Mouse (Mus musculus) cerebellum, adult 9-10 months (tissue): ENCODE measurements around the gene E130208F15Rik.

Experiments used
- DNase-seq: peaks from one replicate; pipeline ENCODE4 v3.0.0; 2022

Gene E130208F15Rik

DNA sequence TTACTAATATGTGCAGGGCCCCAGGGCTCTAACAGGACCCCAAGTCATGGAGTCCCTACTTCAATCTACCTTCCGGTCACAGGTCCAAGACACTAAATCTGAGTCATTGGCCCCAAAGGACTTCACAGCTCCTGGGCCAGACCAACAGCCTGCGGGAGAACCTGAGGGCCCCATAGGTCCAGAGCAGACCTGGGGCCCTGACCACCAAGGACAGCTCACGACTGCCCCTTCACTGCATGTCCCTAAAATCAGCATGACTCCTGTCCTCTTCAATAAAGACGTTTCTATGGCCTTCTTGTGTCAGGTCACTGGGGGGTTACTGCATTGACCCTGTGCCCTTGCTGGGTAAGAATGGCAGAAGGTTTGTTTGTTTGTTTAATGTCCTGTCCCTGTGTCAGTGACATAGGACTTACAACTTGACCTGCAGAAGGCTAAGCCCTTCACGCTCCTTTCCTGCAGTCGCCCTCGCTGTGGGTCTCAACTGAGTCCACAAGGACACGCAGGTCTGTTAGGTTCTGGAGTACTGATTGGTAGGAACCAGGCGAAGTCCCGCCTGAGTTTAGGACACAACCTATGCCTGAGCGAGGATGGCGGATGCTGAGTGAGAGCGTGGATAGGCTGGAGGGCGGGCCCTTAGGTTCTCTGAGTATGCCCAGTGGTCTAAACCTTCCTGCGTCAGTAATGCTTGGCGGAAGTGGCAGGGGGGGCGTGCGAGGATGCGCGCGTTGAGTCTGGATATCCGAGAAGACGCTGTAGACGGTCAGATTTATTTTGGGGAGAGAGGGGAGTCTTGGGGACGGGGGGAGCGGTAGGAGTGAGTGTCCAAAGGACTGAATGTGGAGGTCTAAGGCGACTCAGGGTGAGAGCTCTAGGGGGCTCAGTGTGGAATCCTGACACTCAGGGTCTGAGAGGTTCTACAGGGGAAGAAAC lies 13.2 kb upstream of the E130208F15Rik start, which contains the start of gene Alkbh6:
Gene Alkbh6, plus strand, starts transcription at position 642 of the 930 bp plus-strand sequence.
- DNase-seq, result peak; percentile 97

DNA sequence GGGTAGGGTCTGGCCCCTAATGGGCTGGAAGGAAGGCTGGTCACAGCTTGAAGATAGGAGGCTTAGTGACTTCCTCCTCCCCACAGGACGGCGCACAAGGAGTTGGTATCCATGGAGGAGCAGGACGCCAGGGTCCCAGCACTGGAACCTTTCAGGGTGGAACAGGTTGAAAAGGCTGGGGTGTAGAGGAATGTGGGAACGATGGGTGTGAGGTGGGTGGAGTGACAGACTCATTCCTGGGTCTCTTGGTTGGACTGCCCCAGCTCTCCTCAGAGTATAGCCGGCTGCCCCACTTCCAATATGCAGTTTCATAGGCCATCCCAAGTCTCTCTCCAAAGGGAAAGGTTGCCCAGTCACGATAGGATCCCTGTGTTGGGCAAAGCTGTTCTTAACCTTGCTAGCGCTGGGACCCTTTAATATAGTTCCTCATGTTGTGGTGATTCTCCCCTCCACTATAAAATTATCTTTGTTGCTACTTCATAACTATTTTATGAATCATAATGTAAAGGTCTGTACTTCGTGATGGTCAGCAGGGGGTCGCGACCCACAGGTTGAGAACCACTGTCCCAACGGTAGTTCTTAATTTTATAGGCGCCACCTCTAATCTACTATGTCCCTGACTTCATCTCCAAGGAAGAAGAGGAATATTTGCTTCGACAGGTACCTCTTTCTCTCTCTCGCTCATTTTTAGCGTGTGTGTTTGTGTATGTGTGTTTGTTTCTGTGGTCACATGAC lies 12.0 kb upstream of the E130208F15Rik start:
- DNase-seq, result peak; percentile 54

DNA sequence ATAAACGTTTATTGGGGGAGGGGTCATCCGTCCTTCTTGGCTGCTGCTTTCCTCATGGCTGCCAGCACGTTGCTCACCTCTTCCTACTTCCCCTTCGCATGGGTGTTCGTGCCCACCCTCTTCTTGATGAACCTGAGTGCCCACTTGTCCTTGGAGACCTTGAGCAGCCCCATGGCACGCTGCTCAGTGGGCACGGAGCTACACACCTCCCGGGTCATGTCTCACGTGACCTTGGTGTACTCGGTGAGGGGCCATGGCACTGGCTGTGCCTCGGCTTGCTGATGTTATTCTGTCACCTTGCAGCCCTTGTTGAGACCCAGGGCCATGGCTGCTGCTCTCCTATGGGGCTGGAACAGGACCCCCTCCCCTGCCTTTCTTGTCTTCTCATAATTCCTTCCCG lies 11.4 kb upstream of the E130208F15Rik start:
- no peak for DNase-seq

DNA sequence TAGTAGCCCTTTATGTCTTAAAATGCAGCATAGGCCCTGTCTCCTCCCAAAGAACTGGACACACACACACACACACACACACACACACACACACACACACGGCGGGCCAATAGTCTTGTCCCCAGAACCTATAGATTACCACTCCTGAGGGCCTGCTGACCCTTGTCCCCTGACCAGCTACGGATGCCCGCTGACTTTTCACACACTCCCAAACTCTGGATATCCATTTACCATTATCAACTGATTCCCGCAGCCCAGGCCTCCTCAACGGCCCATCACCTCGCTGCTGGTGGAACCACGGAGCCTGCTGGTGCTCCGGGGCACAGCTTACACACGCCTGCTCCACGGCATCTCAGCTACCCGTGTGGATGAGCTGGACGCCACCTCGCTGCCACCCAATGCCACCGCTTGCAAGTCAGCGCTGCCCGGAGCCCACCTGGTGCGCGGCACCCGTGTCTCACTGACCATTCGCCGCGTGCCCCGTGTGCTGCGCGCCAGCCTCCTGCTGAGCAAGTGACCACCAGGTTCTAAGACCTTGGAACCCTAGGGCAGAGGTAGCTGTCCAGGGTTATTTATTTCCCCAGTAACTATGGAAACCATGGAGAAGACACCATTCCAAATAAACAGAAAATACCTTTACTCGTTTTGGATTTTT lies 7.7 kb upstream of the E130208F15Rik start:
- no peak for DNase-seq

DNA sequence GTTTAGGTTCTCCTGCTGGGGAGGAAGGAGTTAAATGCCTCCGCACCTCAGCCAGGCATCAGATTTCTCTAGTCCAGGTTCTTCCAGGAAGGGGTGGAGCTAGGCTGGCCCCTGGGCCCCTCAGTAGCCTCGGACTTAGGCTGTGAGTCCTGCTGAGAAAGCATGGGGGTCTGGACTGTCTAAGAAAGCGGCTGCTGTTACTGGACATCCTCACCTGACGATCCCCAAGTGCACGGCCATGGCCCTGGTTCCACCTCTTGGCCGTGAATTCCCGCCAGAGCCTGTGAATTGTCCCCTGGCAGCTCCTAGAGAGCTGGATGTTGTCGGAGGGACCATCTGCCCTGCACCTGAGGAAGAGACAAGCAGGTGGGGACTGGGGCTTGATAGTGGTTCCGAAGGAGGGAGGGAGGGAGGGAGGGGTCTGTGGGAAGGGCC lies 6.8 kb upstream of the E130208F15Rik start, which contains the start of gene Syne4:
Gene Syne4, plus strand, starts transcription at position 87 of the 435 bp plus-strand sequence.
- peak; percentile 55 for DNase-seq

DNA sequence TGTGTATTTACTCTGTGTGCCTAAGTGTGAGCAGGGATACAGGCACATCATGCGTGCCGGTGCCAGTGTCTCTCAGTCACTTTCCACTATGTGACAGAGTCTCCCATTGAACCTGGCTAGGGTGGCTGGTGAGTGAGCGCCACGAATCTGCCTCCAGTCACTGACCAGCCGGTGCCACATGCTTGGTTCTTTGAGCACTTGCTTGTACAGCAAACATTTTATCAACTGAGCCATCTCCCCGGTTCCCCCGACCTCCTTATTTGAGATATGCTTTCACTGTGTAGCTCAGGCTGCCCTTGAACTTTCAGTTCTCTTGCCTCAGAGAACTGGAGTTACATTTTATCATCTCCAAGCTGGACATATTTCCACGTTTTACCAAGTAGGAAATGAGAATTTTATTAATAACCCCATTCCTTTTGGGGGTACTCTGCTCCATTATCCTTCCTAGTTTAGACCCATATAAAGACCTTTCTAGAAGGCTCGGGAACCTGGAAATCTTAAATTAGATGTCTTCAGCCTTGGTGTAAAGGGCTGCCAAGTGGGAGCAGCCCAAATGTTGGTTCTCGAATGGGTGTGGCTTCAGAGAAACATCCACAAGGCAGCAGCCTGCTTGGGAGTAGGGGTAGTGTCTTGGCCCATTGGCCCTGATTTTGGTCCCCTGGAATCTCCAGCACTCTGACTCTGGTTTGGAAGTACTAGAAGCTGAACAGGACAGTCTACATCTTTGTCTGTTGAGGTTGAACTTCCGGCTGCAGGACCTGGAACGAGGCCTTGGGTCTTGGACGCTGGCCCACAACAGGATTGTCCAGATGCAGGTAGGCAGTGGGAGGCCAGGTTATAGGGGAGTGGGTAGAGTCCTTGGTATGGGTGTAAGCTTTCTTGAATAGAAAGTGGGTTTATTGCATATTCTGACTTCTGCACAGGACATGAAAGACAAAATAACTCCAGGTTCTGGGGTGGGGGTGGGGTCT lies 5.7 kb upstream of the E130208F15Rik start:
- no peak for DNase-seq

DNA sequence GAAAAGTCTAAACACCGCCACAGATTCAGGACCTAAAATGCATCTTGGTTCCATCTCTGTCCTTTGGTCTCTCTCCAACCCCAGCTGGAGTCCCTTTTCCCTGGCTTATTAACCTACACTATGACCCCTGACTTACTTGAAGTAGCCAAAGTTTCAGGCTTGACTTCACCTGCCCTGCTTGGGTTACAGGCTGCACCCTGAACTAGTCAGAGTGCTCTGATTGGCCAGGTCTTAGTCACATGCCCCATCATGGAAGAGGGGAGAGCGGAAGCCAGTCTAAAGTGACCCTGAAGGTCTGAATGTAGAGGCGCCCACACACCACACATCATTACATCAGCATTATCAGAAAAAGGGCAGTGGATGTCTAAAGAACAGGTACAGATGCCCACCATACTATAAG lies 3.4 kb upstream of the E130208F15Rik start:
- no peak for DNase-seq

DNA sequence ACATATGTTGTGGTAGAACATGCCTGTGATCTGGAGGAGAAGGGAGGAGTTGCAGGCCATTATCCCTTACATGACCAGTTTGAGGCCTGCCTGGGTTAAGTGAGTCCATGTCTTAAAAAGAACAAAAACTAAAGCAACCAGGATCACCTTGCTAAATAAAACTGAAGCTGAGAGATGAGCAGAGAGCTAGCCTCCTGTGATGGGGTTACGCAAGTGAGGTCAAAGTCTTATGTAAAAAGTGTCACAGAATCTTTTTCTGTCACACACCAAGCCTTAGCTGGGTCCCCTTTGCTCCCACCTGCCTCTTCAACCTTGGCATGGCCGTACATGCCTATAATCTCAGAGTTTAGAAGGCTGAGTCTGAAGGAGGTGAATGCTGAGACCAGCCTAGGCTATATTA lies 594 bp upstream of the E130208F15Rik start:
- no peak for DNase-seq

DNA sequence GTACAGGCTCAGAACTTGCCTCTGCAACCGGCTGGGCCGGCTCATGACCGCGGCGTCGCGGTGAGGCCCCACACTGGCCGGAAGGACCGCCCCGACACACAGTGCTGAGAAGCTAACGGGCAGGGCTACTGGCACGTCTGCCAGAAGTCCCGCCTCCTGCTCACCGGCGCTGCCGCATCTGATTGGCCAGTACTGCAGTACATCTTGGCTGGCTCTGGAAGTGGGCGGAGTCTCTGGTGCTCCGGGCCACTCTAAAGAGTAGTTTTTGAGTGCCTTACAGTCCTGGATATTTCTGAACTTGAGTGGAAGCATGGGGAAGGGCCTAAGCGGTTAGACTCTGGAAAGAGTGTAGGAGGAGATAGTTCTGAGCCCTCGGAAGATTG lies 736 bp downstream of the E130208F15Rik start:
- DNase-seq, result peak; percentile 98

DNA sequence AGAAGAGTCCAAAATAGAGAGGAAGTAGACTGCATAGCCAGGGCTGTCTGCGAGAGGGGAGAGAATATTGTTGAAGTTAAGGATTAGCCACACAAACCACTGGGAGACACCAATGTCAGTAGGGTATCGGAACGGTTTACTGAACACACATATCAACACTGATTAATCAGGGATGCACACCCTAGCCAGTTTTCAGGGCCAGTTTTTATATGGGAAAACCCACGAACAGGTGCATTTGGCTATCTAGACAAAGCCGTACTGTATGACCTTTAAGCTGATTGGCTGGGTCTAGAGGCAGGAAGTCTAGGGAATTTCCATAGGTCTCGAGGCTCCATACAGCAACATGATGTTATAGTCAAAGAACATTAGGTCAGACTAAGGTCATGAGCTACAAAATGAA lies 1.3 kb downstream of the E130208F15Rik start:
- no peak for DNase-seq

DNA sequence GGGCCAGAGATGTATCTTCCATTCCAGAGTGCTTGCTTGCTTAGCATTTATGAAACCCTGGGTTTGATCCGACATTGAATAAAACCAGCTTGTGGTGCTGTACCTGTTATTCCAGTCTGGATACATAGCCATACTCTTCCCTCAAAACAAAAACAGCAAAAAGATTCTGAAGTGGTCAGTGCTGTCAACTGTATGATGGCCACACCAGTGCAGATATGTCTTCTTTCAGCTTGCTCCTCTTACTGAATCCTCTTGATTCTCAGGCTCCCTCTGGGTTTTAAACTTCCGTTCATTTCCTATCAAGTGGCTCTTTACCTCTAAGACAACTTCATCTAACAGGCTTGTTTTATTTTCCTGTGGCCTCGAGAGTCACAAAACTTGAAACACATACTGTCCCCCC lies 2.3 kb downstream of the E130208F15Rik start, which contains the start of gene Sdhaf1:
Gene Sdhaf1, minus strand, starts transcription at position 101 of the 400 bp plus-strand sequence.
- DNase-seq, result no peak

DNA sequence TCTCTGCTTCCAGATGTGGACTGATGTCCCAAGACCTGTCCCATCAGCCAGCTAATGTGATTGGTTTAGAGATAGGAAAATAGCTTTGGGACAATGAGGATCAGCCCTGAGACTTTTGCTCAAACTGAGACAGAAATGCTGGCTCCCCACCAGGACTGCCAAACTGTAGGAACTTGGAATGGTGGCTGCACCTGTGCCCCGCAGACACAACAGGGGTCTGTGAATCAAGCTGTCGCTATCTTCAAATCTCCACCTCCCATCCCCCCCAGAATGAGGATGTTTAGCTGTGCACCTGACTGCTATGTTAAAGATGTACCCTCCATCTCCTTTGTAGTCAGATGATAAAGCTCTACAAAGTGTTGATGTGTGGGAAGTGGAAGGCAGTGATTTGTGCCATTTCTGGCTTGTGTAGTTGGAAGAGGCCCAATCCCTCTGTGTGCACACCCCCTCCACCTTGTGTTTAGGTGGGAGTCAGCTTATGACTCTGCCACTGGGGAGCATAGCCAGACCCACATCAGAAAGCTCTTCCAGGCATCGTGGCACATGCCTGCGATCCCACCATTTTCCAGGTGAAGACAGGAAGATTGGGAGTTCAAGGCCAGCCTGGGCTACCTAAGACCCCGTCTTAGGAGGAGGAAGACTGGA lies 2.9 kb downstream of the E130208F15Rik start:
- peak; percentile 63 for DNase-seq

DNA sequence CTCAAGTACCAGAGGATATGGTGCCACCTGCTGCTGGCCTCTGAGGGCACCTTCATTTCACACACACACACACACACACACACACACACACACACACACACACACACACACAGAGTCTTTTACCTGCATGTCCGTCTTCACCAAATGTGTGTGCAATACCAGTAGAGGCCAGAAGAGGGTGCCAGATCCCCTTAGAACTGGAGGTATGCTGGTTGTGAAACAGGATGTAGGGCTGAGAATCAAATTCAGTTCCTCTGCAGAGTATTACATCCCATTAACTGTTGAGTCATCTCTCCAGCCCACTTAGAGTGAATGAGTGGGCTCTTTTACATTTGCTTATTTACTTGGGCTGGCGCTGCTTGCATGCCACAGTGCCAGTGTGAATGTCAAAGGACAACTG lies 3.8 kb downstream of the E130208F15Rik start:
- DNase-seq, result peak; percentile 81

DNA sequence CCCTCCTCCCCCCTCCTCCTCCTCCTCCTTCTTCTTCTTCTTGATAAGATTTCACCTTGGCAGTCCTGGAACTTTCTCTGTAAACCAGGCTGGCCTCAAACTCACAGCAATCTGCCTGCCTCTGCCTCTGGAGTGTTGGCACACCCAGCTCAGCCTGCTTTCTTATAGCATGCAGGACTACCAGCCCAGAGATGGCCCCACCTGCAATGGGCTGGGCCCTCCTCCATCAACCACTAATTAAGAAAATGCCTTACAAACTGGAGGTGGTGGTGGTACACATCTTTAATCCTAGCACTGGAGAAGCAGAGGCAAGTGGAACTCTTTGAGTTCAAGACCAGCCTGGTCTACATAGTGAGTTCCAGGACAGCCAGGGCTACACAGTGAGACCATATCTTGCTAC lies 4.9 kb downstream of the E130208F15Rik start:
- DNase-seq, result no peak

DNA sequence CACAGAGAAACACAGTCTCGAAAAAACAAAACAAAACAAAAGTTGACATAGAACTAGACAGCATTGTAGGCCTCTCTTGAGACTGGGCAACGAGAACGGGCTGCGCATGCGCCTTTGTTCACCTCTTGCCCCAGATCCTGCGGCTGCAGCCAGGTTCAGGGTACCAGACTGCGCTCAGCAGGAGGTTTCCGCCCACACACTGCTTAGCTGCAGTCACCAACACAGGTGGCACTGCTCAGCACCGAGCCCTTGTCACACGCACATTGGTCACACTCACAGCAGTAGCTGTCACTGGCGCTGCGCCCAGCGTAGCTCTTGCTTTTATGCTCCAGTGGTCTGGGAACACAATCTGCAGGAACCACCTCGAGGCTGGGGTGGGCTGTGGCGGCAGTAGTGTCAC lies 5.6 kb downstream of the E130208F15Rik start:
- peak; percentile 98 for DNase-seq

DNA sequence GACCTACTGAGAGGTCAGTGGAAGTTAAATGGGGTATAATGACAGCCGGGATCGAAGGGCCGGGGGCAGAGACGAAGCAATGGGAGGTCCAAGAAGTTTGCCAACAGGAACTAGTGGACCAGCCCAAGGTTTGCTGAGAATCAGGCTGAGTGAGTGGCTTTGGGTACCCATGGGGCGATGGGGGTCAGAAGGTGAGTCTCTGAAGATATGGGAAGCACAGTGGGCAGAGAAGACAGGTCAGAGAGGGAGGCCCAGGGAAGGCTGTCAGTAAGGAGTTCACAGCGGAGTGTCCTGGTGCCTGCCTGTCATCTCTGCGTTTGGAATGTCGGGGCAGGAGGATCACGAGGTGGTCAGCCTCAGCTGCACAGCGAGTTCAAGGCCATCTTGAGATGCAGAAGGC lies 6.8 kb downstream of the E130208F15Rik start:
- no peak for DNase-seq

DNA sequence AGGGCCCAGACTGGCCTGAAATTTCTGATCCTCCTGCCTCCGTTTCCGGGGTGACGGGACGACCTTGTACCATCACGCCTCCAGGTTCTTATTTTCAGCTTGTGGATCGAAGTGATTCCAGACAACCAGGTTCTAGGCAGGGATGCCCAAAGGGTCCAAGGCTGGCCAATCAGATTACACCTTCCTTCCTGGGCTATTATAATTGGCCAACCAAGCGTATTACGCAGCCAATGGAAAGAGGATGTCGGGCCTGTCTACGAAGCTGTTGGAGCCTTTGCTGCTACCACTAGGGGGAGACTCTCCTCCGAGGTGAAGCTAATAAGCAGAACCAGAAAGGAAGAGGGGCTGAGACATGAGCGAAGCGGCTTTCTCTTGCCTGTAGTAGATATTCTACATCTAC lies 10.3 kb downstream of the E130208F15Rik start:
- peak; percentile 99 for DNase-seq

DNA sequence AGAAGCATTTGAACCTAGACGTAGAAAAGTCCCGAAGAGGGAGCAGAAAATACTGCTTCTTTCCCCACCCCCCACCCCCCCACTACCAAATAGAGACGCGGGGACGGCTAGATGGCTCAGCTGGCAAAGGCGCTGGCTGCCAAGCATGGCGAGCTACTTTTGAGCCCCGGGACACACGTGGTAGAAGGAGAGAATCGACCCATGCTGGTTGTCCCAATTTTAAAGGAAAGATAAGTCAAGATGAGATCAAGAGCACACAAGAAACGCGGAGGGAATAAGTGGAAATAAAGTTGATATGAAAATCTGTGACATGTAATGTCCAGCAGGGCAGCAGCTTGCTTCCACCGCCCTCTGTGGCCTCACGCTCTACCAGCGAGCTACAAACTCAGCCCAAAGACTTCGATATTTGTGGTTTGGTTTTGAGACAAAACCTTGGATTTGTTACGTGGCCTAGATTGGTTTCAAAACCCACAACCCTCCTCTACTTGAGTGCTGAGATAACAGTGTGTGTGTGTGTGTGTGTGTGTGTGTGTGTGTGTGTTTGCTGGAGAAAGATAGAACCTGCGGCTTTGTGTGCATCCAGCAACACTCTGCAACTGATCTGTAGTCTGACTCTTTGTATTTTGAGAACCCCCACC lies 11.2 kb downstream of the E130208F15Rik start:
- peak; percentile 55 for DNase-seq

DNA sequence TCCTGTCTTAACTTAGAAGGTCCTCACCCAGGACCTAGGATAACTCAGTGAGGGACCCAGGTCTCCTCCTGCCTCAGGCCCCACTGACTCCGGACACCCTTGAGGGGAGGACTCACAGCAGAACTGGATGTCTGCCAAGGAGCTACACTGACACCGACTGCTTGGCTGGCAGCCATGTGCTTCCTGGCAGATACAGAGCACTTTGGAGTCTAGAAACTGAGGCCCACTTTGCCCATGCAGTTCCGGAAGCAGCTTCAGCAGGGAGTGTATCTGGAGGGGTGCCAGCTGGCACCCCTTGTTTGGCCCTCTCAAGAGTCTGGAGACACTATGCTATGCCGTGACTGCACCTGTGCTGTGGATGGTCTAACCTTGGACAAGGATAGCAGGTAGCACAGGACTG lies 11.9 kb downstream of the E130208F15Rik start:
- DNase-seq, result peak; percentile 92

DNA sequence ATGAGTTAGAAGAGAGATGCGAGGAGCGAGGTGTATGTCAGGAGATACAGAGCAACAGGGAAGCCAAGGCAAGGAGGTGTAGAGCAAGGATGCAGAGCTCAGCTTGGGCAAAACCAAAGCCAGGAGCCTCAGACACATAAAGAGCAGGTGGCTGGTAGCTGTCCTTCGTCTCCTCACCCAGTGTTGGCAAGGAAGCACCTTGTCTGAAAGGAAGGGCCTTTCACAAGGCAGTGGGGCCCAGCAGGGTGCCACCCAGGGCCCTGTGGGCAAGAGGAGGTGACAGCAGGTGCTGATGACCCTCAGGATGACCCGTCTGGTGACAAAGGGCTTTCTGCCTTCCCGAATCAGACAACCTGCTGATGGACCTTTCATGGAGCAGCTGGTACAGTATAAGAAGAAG lies 13.0 kb downstream of the E130208F15Rik start:
- DNase-seq, result peak; percentile 63

DNA sequence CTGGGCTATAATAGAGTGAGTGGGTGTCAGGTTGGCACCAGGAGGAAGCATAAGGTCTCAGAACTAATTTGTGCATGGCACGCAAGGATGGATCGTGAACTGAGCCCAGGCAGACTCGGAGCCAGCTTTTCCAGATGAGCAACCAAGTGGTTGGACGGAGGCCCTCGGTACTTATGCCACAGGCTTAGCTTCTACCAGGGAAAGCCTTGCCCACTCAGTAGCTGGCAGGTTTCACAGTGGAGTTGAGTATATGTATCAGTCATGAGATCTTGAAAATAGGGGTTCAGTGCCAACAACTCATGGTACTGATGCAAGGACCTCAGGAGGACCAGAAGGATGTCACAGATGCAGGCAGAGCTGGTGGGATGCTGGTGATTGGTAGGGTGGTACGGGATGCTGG lies 14.1 kb downstream of the E130208F15Rik start:
- DNase-seq, result peak; percentile 65
